Mouse (Mus musculus): ENCODE measurements at regions not wholly inside any gene's neighbourhood (a gene's known extent, or its start where the extent isn't known, plus 50 kb on each side); places are given as distances from the start of the nearest gene placed in this dataset.
"Not testable (repeated sequence)": the region's sequence is repeated elsewhere in the genome, so short reads cannot be mapped to it uniquely, and the experiment has no call there.

DNA sequence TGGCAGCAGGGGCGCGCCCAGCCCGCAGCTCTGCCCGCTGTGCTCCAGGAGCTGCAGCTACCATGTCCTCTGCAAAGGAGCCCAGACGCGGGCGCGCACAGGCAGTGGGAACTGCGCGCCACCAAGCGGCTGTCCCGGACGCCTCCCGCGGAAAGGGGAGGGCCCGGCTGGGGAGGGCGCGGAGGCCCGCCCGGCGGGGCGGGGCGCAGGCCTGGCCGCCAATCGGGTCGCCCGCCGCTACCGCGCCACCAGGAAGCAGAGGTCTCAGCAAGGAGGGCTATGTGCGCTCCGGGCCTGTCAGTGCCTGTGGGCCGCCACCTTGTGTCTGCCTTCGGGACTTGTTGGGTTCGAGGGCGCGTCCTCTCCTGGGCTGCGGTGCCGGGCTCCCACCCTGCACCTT is 367.0 kb upstream of the Ywhaq start:
- intact Hi-C loops (cut with DNase I), result not testable (repeated sequence)
- DNase-seq, result peak; percentile 61 to 63

DNA sequence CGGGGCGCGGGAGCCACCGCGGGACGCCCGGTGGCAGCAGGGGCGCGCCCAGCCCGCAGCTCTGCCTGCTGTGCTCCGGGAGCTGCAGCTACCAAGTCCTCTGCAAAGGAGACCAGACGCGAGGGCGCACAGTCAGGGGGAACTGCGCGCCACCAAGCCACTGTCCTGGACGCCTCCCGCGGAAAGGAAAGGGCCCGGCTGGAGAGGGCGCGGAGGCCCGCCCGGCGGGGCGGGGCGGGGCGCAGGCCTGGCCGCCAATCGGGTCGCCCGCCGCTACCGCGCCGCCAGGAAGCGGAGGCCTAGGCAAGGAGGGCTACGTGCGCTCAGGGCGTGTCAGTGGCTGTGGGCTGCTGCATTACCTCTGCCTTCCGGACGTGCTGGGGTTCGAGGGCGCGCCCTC is 361.3 kb upstream of the Ywhaq start:
- peak; percentile 1 to 5 for DNase-seq
- intact Hi-C loops (cut with DNase I), result not testable (repeated sequence)

DNA sequence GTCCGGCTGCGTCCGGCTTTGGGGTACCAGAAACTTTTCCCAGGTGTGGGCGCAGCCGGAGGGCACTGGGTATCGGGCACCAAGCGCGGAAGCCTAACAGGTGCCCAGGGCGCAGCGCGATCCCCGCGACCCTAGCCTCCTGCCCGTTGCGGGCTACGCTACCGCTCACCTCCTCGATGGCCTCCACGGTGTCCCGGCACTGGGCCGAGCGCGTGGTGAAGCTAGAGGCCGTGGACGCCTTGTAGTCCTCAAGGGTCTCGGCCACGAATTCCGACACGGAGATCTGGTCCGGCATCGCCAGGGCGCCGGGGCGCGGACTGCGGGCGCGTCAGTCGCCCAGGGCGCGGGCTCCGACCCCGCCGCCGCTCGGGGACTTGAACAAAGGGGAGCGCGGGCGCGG is 360.9 kb upstream of the Ywhaq start:
- peak; percentile 3 to 6 for DNase-seq
- intact Hi-C loops (cut with DNase I), result not testable (repeated sequence)

DNA sequence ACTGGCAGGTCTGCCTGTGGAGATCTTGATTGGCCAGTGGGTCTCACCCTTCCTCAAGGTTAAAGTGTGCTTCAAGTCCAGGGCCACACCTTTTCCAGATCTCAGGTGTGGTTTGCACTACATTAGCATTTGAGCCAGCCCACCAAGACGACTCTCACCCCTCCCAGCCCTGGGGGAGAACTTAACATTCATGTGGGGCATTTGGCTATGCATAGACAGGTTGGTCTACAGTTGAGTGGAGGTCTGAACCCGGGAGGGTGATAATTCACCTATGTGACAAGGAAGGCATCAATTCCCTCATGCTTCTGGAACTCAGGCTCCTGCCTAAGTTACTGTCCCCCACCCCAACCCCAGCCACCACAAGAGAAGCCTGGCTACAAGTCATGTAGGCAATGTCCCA is 350.3 kb upstream of the Ywhaq start:
- DNase-seq; intact Hi-C loops (cut with DNase I): not testable (repeated sequence)

All from heart, postnatal 14 days (tissue).